Mouse (Mus musculus) forebrain, embryonic 14.5 days (tissue): ENCODE measurements at regions not wholly inside any gene's neighbourhood (a gene's known extent, or its start where the extent isn't known, plus 50 kb on each side); places are given as distances from the start of the nearest gene placed in this dataset.

Experiments
- ATAC-seq: fragments of 200-750 bp; cut with Nextera tagmentation; 2 replicates; pipeline ENCODE4 v1.8.0; 2017; ENCODE audit warnings: mild to moderate bottlenecking, moderate library complexity
- DNase-seq: peaks from one replicate; pipeline ENCODE4 v3.0.0-alpha.2; 2015; ENCODE audit warnings: low spot score
- H3K27ac ChIP-seq: fragments of 300-500 bp; sonication (generic); 2 replicates; pipeline ENCODE4 v1.5.1; 2014; ENCODE audit warnings: low read depth, mild to moderate bottlenecking, control low read depth, low read length, moderate library complexity
- H3K27me3 ChIP-seq: fragments of 300-500 bp; sonication (generic); replicated peaks from 2 replicates; pipeline ENCODE4 v1.6.1; 2014; ENCODE audit warnings: low read length, control low read depth, mixed read lengths; ENCODE audit not compliant: control insufficient read depth, insufficient read depth
- H3K36me3 ChIP-seq: fragments of 300-500 bp; sonication (generic); 2 replicates; pipeline ENCODE4 v1.6.1; 2014; ENCODE audit warnings: low read length, control low read depth; ENCODE audit not compliant: control insufficient read depth, insufficient read depth
- H3K4me1 ChIP-seq: fragments of 300-500 bp; sonication (generic); 2 replicates; pipeline ENCODE4 v1.6.1; 2014; ENCODE audit warnings: antibody characterized with exemption, low read length, control low read depth; ENCODE audit not compliant: control insufficient read depth, insufficient read depth
- H3K4me2 ChIP-seq: fragments of 300-500 bp; sonication (generic); 2 replicates; pipeline ENCODE4 v1.6.1; 2014; ENCODE audit warnings: mild to moderate bottlenecking, control low read depth, low read length
- H3K4me3 ChIP-seq: fragments of 300-500 bp; sonication (generic); 2 replicates; pipeline ENCODE4 v1.5.1; 2014; ENCODE audit warnings: low read depth, low read length, control low read depth
- H3K9ac ChIP-seq: fragments of 300-500 bp; sonication (generic); 2 replicates; pipeline ENCODE4 v1.6.1; 2014; ENCODE audit warnings: mild to moderate bottlenecking, low read length, control low read depth, moderate library complexity
- H3K9me3 ChIP-seq: fragments of 300-500 bp; sonication (generic); replicated peaks from 2 replicates; pipeline ENCODE4 v1.6.1; 2016; ENCODE audit warnings: low read length, control low read depth, mixed read lengths; ENCODE audit not compliant: control insufficient read depth
- WGBS: fragments of 180-500 bp; shearing (Covaris S2); extraction: QIAGEN DNeasy Blood & Tissue Kit; methylation state at CpG from one replicate; pipeline ENCODE4 v1.1.7; 2014; 5-methylcytosine and 5-hydroxymethylcytosine counted together

- H3K4me2 ChIP-seq = no peak overlapping the region
- H3K4me3 ChIP-seq = no peak overlapping the region
- H3K4me1 ChIP-seq = no peaks in the 10 kb centered on the region
- no peak overlapping the region for H3K9ac ChIP-seq
- H3K27me3 ChIP-seq = no peaks in the 10 kb centered on the region
- 69% methylated on average over 2 of the region's 2 CpGs for WGBS
- H3K36me3 ChIP-seq = no peaks in the 10 kb centered on the region
- DNase-seq = no peak
- no peak for ATAC-seq
- no peak overlapping the region for H3K27ac ChIP-seq
- H3K9me3 ChIP-seq = no peaks in the 10 kb centered on the region
These were observed 183.6 kb downstream of the Ipo8 start for GRCm38 (mm10) chr6:148647423-148648390.

- H3K27me3 ChIP-seq = no peaks in the 10 kb centered on the region
- H3K4me2 ChIP-seq = no peak overlapping the region
- no peaks in the 10 kb centered on the region for H3K9me3 ChIP-seq
- no peak overlapping the region for H3K9ac ChIP-seq
- no peaks in the 10 kb centered on the region for H3K36me3 ChIP-seq
- WGBS = 80% methylated on average over 1 of the region's 1 CpGs
- DNase-seq (no peak), ATAC-seq (no peak)
- no peak overlapping the region for H3K27ac ChIP-seq
- H3K4me3 ChIP-seq = no peak overlapping the region
- H3K4me1 ChIP-seq = no peaks in the 10 kb centered on the region
These were observed 190.7 kb downstream of the Ipo8 start for GRCm38 (mm10) chr6:148640595-148640994.

- peak; percentile 65; the same call in 1 of the 2 replicates for ATAC-seq
- Histone ChIP-seq H3K9ac (no peak overlapping the region), H3K36me3 (no peaks in the 10 kb centered on the region), H3K4me1 (no peaks in the 10 kb centered on the region), H3K4me2 (no peak overlapping the region), H3K4me3 (no peak overlapping the region), H3K27me3 (no peaks in the 10 kb centered on the region), H3K27ac (no peak overlapping the region), H3K9me3 (no peaks in the 10 kb centered on the region)
- WGBS = 73% methylated on average over 2 of the region's 2 CpGs
- peak; percentile 80 for DNase-seq
These were observed 190.0 kb upstream of the Tmtc1 start for GRCm38 (mm10) chr6:148634148-148634547.

DNA sequence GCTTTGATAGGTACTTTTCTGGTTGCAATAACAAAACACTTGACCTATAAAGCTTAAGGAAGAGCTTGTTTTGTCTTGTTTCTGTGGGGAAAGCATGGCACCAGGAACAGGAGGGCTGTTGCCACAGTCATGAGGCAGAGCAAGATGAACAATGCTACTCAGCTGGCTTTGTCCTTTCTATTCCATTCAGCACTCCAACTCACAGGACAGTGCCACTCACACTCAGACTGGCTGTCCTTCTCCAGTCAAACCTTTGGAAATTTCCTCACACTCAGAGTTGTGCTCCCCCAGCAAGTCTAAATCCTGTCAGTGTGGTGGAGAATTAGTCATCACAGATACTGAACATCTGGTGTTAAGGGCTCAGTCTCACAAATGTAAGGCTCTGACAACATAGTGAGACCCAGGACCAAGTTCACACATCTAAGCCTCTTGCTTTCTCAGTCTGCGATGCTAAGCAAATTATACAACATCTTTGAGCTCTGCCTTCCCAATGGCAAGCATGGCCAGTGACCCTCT lies 183.0 kb upstream of the Tmtc1 start:
- DNase-seq = no peak
- WGBS = 97% methylated on average over 1 of the region's 1 CpGs
- H3K27me3 ChIP-seq = no peaks in the 10 kb centered on the region
- no peak overlapping the region for H3K9ac ChIP-seq
- H3K27ac ChIP-seq = no peak overlapping the region
- H3K36me3 ChIP-seq = no peaks in the 10 kb centered on the region
- no peaks in the 10 kb centered on the region for H3K4me1 ChIP-seq
- no peaks in the 10 kb centered on the region for H3K9me3 ChIP-seq
- no peak for ATAC-seq
- H3K4me2 ChIP-seq = no peak overlapping the region
- H3K4me3 ChIP-seq = no peak overlapping the region

DNA sequence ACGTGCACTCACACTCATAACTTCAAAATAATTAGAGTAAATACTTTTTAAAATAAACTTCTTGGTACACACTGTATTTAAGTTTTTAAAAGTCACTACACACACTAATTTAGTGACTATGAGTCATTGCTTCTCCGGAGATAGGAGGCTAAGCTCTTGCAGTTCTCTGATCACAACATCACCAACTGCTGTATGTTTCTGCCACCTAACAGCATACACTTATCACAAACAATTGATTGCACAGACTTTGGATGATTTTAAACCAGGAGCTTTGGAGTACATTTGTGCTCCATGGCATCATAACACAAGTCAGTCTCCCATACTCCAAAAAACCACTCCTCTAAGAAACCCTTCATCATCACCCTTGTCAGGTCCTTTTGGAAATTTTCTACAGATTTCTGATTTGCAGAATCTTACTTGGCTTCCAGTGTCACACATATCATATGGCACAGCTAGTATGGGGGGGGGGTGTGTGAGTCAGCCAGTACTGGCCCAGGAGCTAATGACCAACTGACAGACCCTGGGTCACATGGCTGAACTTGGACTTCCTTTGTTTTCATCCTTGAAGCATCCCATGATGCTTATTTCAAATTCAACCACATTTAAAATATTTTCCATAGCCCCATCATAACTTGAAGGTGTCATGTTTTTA lies 179.1 kb upstream of the Tmtc1 start:
- Histone ChIP-seq H3K36me3 (no peaks in the 10 kb centered on the region), H3K27ac (no peak overlapping the region), H3K27me3 (no peaks in the 10 kb centered on the region), H3K9me3 (no peaks in the 10 kb centered on the region), H3K4me2 (no peak overlapping the region), H3K9ac (no peak overlapping the region), H3K4me1 (no peaks in the 10 kb centered on the region), H3K4me3 (no peak overlapping the region)
- 90% methylated on average over 2 of the region's 2 CpGs for WGBS
- no peak for ATAC-seq
- DNase-seq = no peak

GRCm38 (mm10) chr6:148620034-148620433 lies 175.8 kb upstream of the Tmtc1 start:
- ATAC-seq = no peak

GRCm38 (mm10) chr6:148615931-148616330 lies 171.7 kb upstream of the Tmtc1 start:
- DNase-seq (no peak), ATAC-seq (no peak)
- H3K4me1 ChIP-seq = no peaks in the 10 kb centered on the region
- no peaks in the 10 kb centered on the region for H3K27me3 ChIP-seq
- no peaks in the 10 kb centered on the region for H3K9me3 ChIP-seq
- no peak overlapping the region for H3K4me2 ChIP-seq
- no peak overlapping the region for H3K4me3 ChIP-seq
- H3K27ac ChIP-seq = no peak overlapping the region
- 30% methylated on average over 4 of the region's 4 CpGs for WGBS
- H3K9ac ChIP-seq = no peak overlapping the region
- no peaks in the 10 kb centered on the region for H3K36me3 ChIP-seq

More at GRCm38 (mm10) chr6:148620034-148620433, 175.8 kb upstream of the Tmtc1 start:
- Histone ChIP-seq H3K27me3 (no peaks in the 10 kb centered on the region), H3K9ac (no peak overlapping the region), H3K4me2 (no peak overlapping the region), H3K27ac (no peak overlapping the region), H3K4me3 (no peak overlapping the region), H3K4me1 (no peaks in the 10 kb centered on the region), H3K9me3 (no peaks in the 10 kb centered on the region), H3K36me3 (no peaks in the 10 kb centered on the region)
- DNase-seq = no peak
- 61% methylated on average over 1 of the region's 1 CpGs for WGBS

- WGBS = 43% methylated on average over 3 of the region's 3 CpGs
- Histone ChIP-seq H3K4me1 (no peaks in the 10 kb centered on the region), H3K27ac (no peak overlapping the region), H3K4me2 (no peak overlapping the region), H3K9ac (no peak overlapping the region), H3K4me3 (no peak overlapping the region), H3K27me3 (no peaks in the 10 kb centered on the region), H3K36me3 (no peaks in the 10 kb centered on the region), H3K9me3 (no peaks in the 10 kb centered on the region)
- DNase-seq (peak; percentile 54), ATAC-seq (peak; percentile 52; the same call in 1 of the 2 replicates)
These were observed 171.3 kb upstream of the Tmtc1 start for GRCm38 (mm10) chr6:148615442-148615841.

DNA sequence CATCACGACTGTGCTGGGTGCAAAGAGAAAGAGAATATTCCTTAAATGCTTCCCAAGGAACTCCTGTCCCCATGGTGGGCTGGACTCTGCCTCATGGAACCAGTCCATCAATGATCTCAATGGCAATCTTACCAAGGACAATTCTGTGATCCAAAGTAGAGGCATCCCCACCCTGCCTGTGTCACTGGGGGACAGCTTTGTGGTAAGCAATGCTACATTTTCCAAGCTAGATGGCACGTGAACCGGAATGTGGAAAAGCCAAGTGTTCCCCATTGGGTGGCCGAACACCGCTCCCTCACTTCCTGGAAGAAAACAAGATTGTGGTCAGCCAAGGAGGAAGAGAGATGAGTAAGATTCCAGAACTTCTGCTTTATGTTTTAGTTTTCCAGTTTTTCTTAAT lies 164.7 kb upstream of the Tmtc1 start:
- Histone ChIP-seq H3K36me3 (no peaks in the 10 kb centered on the region), H3K27me3 (no peaks in the 10 kb centered on the region), H3K4me3 (no peak overlapping the region), H3K9me3 (no peaks in the 10 kb centered on the region), H3K4me2 (no peak overlapping the region), H3K27ac (no peak overlapping the region), H3K4me1 (no peaks in the 10 kb centered on the region), H3K9ac (no peak overlapping the region)
- DNase-seq = no peak
- WGBS = 93% methylated on average over 5 of the region's 5 CpGs
- ATAC-seq = no peak
